Mouse (Mus musculus) lung, postnatal 0 days (tissue): ENCODE measurements at regions not wholly inside any gene's neighbourhood (a gene's known extent, or its start where the extent isn't known, plus 50 kb on each side); places are given as distances from the start of the nearest gene placed in this dataset.

ENCODE experiments used
- ATAC-seq: fragments of 200-750 bp; cut with Nextera tagmentation; 2 replicates; pipeline ENCODE4 v1.8.0; 2017; ENCODE audit warnings: moderate library complexity
- DNase-seq: peaks from one replicate; pipeline ENCODE4 v3.0.0-alpha.2; 2016; ENCODE audit warnings: low spot score
- H3K27ac ChIP-seq: fragments of 300-500 bp; sonication (generic); 2 replicates; pipeline ENCODE4 v1.5.1; 2014; ENCODE audit warnings: antibody characterized with exemption, mild to moderate bottlenecking, low read length, mixed read lengths
- H3K27me3 ChIP-seq: fragments of 300-500 bp; sonication (generic); replicated peaks from 2 replicates; pipeline ENCODE4 v1.6.1; 2014; ENCODE audit warnings: low read length, mixed read lengths; ENCODE audit not compliant: insufficient read depth
- H3K36me3 ChIP-seq: fragments of 300-500 bp; sonication (generic); 2 replicates; pipeline ENCODE4 v1.6.1; 2014; ENCODE audit warnings: low read length, mixed read lengths; ENCODE audit not compliant: insufficient read depth
- H3K4me1 ChIP-seq: fragments of 300-500 bp; sonication (generic); 2 replicates; pipeline ENCODE4 v1.6.1; 2014; ENCODE audit warnings: antibody characterized with exemption, low read depth, low read length, mixed read lengths; ENCODE audit not compliant: insufficient read depth
- H3K4me2 ChIP-seq: fragments of 300-500 bp; sonication (generic); replicated peaks from 2 replicates; pipeline ENCODE4 v1.6.1; 2014; ENCODE audit warnings: low read depth, mild to moderate bottlenecking, low read length, moderate library complexity, mixed read lengths
- H3K4me3 ChIP-seq: fragments of 300-500 bp; sonication (generic); 2 replicates; pipeline ENCODE4 v1.5.1; 2014; ENCODE audit warnings: low read depth, low read length
- H3K9ac ChIP-seq: fragments of 300-500 bp; sonication (generic); replicated peaks from 2 replicates; pipeline ENCODE4 v1.6.1; 2014; ENCODE audit warnings: low read depth, mild to moderate bottlenecking
- H3K9me3 ChIP-seq: fragments of 300-500 bp; sonication (generic); 2 replicates; pipeline ENCODE4 v1.6.1; 2016; ENCODE audit warnings: low read length, mixed read lengths
- CTCF ChIP-seq: IDR thresholded peaks from 2 replicates; pipeline ENCODE4 v1.5.1; 2016; ENCODE audit warnings: antibody characterized with exemption, mild to moderate bottlenecking
- EP300 ChIP-seq: IDR thresholded peaks from 2 replicates; pipeline ENCODE4 v1.6.1; 2016; ENCODE audit warnings: antibody characterized with exemption, mild to moderate bottlenecking, control low read depth
- WGBS: fragments of 180-500 bp; shearing (Covaris S2); extraction: QIAGEN DNeasy Blood & Tissue Kit; methylation state at CpG from one replicate; pipeline ENCODE4 v1.1.7; 2014; 5-methylcytosine and 5-hydroxymethylcytosine counted together

DNA sequence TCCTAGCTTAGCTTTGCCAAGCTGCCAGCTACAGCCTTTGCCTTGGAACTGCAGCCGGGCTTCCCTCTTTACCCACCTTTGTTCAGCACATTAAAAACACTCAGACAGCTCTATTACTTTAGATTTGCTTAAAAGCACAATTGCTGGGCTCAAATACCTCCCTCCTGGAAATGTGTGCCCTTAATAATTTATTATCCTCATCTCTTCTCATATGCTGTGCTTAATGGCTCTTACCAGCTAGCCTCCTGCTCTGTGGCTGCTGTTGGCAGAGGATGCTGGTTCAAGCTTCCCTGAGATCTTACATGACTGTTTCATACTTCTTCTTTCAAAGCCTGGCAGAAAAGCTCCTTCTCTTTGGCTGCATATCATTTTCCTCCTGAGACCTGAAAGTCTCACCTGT is 378.1 kb upstream of the Cdh19 start:
- 100% methylated on average over 1 of the region's 1 CpGs for WGBS
- Histone ChIP-seq H3K4me1 (no peaks in the 10 kb centered on the region), H3K36me3 (no peaks in the 10 kb centered on the region), H3K4me3 (no peak overlapping the region), H3K9ac (no peak overlapping the region), H3K4me2 (no peak overlapping the region), H3K27ac (no peak overlapping the region), H3K27me3 (no peaks in the 10 kb centered on the region), H3K9me3 (no peaks in the 10 kb centered on the region)
- TF ChIP-seq EP300 (no peak), CTCF (no peak)
- DNase-seq (no peak), ATAC-seq (no peak)

DNA sequence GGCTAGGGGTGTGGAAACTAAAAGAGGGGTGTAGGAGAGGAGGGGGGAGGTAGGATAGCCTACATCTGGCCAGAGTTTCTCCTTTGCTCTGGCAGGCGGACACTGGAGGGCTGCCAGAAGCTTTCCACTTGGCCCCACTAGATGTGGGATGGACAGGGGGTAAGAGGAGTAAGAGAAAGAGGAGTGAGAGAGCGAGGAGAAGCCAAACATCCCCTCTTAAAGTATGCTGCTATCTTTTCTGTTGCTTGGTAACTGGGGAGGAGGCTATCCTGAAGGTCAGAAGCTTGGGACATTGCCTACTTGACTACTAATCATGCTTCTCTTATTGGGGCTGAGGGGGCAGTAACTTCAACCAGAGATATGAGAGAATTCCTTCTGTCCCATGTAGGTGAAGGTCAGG is 360.5 kb upstream of the Cdh19 start:
- peak; percentile 20 for DNase-seq
- TF ChIP-seq CTCF (no peak), EP300 (no peak)
- Histone ChIP-seq H3K36me3 (no peaks in the 10 kb centered on the region), H3K27me3 (no peaks in the 10 kb centered on the region), H3K4me1 (no peaks in the 10 kb centered on the region), H3K9me3 (no peaks in the 10 kb centered on the region), H3K27ac (no peak overlapping the region), H3K9ac (no peak overlapping the region), H3K4me3 (no peak overlapping the region), H3K4me2 (no peak overlapping the region)
- WGBS, result 25% methylated on average over 2 of the region's 2 CpGs
- ATAC-seq, result peak; percentile 23; the same call in 1 of the 2 replicates

- H3K4me1 ChIP-seq, result no peaks in the 10 kb centered on the region
- DNase-seq (no peak), ATAC-seq (no peak)
- H3K9me3 ChIP-seq, result no peaks in the 10 kb centered on the region
- WGBS, result 91% methylated on average over 11 of the region's 11 CpGs
- no peaks in the 10 kb centered on the region for H3K27me3 ChIP-seq
- no peak overlapping the region for H3K9ac ChIP-seq
- no peak for TF ChIP-seq CTCF
- no peak for TF ChIP-seq EP300
- H3K4me3 ChIP-seq, result no peak overlapping the region
- H3K36me3 ChIP-seq, result no peaks in the 10 kb centered on the region
- H3K4me2 ChIP-seq, result no peak overlapping the region
- no peak overlapping the region for H3K27ac ChIP-seq
Measured at GRCm38 (mm10) chr1:111302268-111302667, 324.9 kb upstream of the Cdh19 start.

DNA sequence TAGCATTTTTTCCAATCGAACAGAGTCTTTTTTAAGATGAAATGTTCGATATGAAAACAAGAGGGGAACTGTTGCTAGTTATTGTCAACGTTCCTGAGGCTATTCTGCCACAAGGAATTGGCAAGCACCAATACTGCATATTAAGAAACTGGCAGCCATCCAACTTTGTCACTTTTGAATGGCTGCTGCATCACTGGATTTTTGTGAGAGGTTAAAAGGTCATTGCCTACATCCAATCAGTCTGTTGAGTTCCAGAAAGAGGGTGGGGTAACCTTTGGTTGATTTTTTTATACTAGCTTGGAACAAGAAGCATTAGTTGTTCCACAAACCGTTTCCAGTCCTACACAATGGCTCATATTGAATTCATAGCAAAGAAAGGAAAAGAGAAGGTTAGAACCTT is 309.0 kb upstream of the Cdh19 start:
- DNase-seq (peak; percentile 49), ATAC-seq (no peak)
- H3K4me2 ChIP-seq, result no peak overlapping the region
- TF ChIP-seq CTCF (no peak), EP300 (no peak)
- H3K9ac ChIP-seq, result no peak overlapping the region
- H3K27me3 ChIP-seq, result no peaks in the 10 kb centered on the region
- no peaks in the 10 kb centered on the region for H3K9me3 ChIP-seq
- no peaks in the 10 kb centered on the region for H3K4me1 ChIP-seq
- no peaks in the 10 kb centered on the region for H3K36me3 ChIP-seq
- H3K4me3 ChIP-seq, result no peak overlapping the region
- 50% methylated on average over 4 of the region's 4 CpGs for WGBS
- H3K27ac ChIP-seq, result no peak overlapping the region

GRCm38 (mm10) chr1:111285916-111286315 is 308.5 kb upstream of the Cdh19 start:
- Histone ChIP-seq H3K27me3 (no peaks in the 10 kb centered on the region), H3K9me3 (no peaks in the 10 kb centered on the region), H3K4me2 (no peak overlapping the region), H3K9ac (no peak overlapping the region), H3K4me3 (no peak overlapping the region), H3K27ac (no peak overlapping the region), H3K36me3 (no peaks in the 10 kb centered on the region), H3K4me1 (no peaks in the 10 kb centered on the region)
- WGBS, result 72% methylated on average over 3 of the region's 3 CpGs
- DNase-seq, result no peak
- no peak for ATAC-seq
- TF ChIP-seq EP300, result no peak
- no peak for TF ChIP-seq CTCF

- Histone ChIP-seq H3K4me1 (no peaks in the 10 kb centered on the region), H3K27ac (no peak overlapping the region), H3K27me3 (no peaks in the 10 kb centered on the region), H3K36me3 (no peaks in the 10 kb centered on the region), H3K4me2 (no peak overlapping the region), H3K4me3 (no peak overlapping the region), H3K9ac (no peak overlapping the region), H3K9me3 (no peaks in the 10 kb centered on the region)
- ATAC-seq (no peak), DNase-seq (no peak)
- no peak for TF ChIP-seq EP300
- TF ChIP-seq CTCF, result no peak
Measured at GRCm38 (mm10) chr1:111242814-111243213, 265.4 kb upstream of the Cdh19 start.

DNA sequence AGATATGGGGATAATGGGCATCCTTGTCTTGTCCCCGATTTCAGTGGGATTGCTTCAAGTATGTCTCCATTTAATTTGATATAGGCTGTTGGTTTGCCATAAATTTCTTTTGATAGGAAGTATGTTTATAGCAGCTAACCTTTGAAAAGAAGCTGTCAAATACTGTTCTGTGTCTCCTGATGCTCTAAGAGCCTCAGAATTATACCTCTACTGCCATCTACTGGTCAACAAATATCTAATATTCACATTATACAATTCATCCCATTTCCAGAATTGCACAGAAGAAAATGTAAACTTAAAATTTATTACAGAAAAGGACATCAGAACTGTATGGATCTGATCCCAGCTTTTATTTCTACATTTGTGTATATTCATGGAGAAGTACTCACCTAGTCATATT is 265.0 kb upstream of the Cdh19 start:
- Histone ChIP-seq H3K4me2 (no peak overlapping the region), H3K27me3 (no peaks in the 10 kb centered on the region), H3K9ac (no peak overlapping the region), H3K4me1 (no peaks in the 10 kb centered on the region), H3K9me3 (no peaks in the 10 kb centered on the region), H3K27ac (no peak overlapping the region), H3K4me3 (no peak overlapping the region), H3K36me3 (no peaks in the 10 kb centered on the region)
- TF ChIP-seq CTCF (peak; percentile 16; the same call in 1 of the 2 replicates), EP300 (no peak)
- DNase-seq, result peak; percentile 31
- 63% methylated on average over 1 of the region's 1 CpGs for WGBS
- ATAC-seq, result no peak
